Comparison of ENCODE assay signal across 14 mouse cellular contexts in genomic region chr2:140703377-140703776, GRCm38 (mm10).
"Had no signal": no experiment of that assay in that cellular context is flagged by ENCODE, and none has a peak within 500 bp of the region (broad histone marks: within the 10 kb centered on the region; RNA-seq: fewer than 3 reads in every experiment).

No protein-coding gene starts in this region.

- H3K4me3 ChIP-seq: limb, embryonic 12.5 days; liver, embryonic 13.5 days; megakaryocyte, embryonic 14.5 days; midbrain, embryonic 12.5 days had no signal

- DNase-seq: kidney, adult 9 months; kidney, postnatal 36 days; layer of hippocampus, adult 9-11 months; layer of hippocampus, postnatal 36 days; liver; liver, embryonic 13.5 days; liver, postnatal 0 days; right cerebral cortex, postnatal 25 days; thymus, postnatal 4 days had no signal

- H3K4me2 ChIP-seq: limb, embryonic 12.5 days; liver, embryonic 13.5 days; midbrain, embryonic 12.5 days had no signal

- H3K4me1 ChIP-seq: liver, embryonic 13.5 days; megakaryocyte, embryonic 14.5 days had no signal

- H3K27ac ChIP-seq: kidney, postnatal 0 days; limb, embryonic 12.5 days; liver, embryonic 13.5 days; macrophage; midbrain, embryonic 12.5 days had no signal

- H3K27me3 ChIP-seq: limb, embryonic 12.5 days; liver, embryonic 13.5 days; megakaryocyte, embryonic 14.5 days; midbrain, embryonic 12.5 days had no signal

- ATAC-seq: liver, postnatal 0 days had no signal

- H3K9ac ChIP-seq: limb, embryonic 12.5 days; liver, embryonic 13.5 days; liver, postnatal 0 days; midbrain, embryonic 12.5 days had no signal

- H3K36me3 ChIP-seq: limb, embryonic 12.5 days; liver, embryonic 13.5 days; midbrain, embryonic 12.5 days had no signal

- H3K9me3 ChIP-seq: limb, embryonic 12.5 days; liver, embryonic 13.5 days; megakaryocyte, embryonic 14.5 days; midbrain, embryonic 12.5 days had no signal
